Mouse (Mus musculus): Measurements from ENCODE around the gene Ppp1r2. TPM values are rescaled to one million over a fixed set of nuclear protein-coding genes. Genes with fewer than 3 reads are reported as not detected.
"Not testable (repeated sequence)": the region's sequence is repeated elsewhere in the genome, so short reads cannot be mapped to it uniquely, and the experiment has no call there.

Ppp1r2 gene
- 92.0 and 94.9 TPM in 2 replicates for polyA plus RNA-seq (2015; fragmentation: Nextera tagmentation; extraction: Ambion mirVana)

DNA sequence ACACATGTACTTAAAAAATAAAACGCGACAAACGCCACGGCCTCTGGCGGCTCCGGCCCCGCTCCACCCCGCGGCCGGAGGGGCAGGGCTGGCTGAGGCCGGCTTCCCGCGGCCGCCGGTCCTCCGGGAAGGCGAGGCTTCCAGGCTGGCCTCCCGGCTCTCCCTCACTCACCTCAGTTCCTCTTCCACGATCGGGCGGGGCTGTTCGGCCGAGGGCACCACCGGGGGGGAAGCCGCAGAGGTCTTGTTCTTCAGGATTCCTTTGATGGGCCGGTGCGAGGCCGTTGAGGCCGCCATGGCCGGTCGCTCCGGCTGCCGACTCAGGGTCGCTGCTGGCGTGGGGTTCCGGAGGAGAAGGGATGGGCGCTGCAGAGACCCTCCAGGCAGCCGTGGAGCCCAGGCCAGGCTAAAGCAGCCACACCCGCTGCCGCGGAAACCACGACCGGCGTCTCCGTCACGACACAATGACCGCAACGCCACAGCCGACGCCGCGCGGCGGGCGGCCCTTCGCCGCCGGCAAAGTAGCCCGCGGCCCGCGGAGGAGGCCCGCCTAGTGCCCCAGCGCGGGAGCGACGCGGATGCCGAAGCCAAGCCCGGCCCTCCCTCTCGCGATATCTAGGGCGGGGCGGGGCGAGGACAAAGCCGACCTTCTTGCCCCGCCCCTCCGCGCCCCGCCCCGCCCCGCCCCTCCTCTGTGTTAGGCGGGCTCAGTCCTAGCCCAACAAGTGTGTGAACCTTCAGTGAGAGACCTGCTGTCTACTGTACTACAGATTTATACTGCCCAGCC is at the start of gene Ppp1r2:
Gene Ppp1r2, minus strand, starts transcription at position 604 of the 787 bp plus-strand sequence.
- under 1% methylated on average over 83 of the region's 83 CpGs for WGBS
- peak within 1 kb of the TSS; percentile 95 for H3K9ac ChIP-seq
- H3K4me3 ChIP-seq = peak within 1 kb of the TSS; percentile 74
- no peaks in the 10 kb centered on the region for H3K9me3 ChIP-seq (replicated peaks)
- H3K4me1 ChIP-seq (replicated peaks) = peaks cover 41% of the 10 kb centered on the region
- H3K36me3 ChIP-seq = no peaks in the 10 kb centered on the region
- H3K27ac ChIP-seq = peak within 1 kb of the TSS; percentile 90
- no peaks in the 10 kb centered on the region for H3K27me3 ChIP-seq
- peak within 1 kb of the TSS; percentile 63 for H3K4me2 ChIP-seq
- ATAC-seq (replicated peaks; ENCODE audit: insufficient number of reproducible peaks, insufficient read depth, low FRiP score, low read depth) = peak; percentile 94

GRCm38 (mm10) chr16:31321501-31321900 is 46.4 kb upstream of the Ppp1r2 start:
- H3K9ac ChIP-seq = no peak overlapping the region
- no peak overlapping the region for H3K27ac ChIP-seq
- H3K4me1 ChIP-seq (replicated peaks) = peaks cover 3% of the 10 kb centered on the region
- no peaks in the 10 kb centered on the region for H3K27me3 ChIP-seq
- ATAC-seq (replicated peaks; ENCODE audit: insufficient number of reproducible peaks, insufficient read depth, low FRiP score, low read depth) = no peak
- no peaks in the 10 kb centered on the region for H3K9me3 ChIP-seq (replicated peaks)
- no peak overlapping the region for H3K4me3 ChIP-seq
- no peak overlapping the region for H3K4me2 ChIP-seq
- H3K36me3 ChIP-seq = no peaks in the 10 kb centered on the region
- 80% methylated on average over 4 of the region's 4 CpGs for WGBS

- no peaks in the 10 kb centered on the region for H3K9me3 ChIP-seq (replicated peaks)
- no peak overlapping the region for H3K9ac ChIP-seq
- no peak overlapping the region for H3K4me2 ChIP-seq
- no peak overlapping the region for H3K4me3 ChIP-seq
- H3K36me3 ChIP-seq = no peaks in the 10 kb centered on the region
- no peak for ATAC-seq (replicated peaks; ENCODE audit: insufficient number of reproducible peaks, insufficient read depth, low FRiP score, low read depth)
- 90% methylated on average over 7 of the region's 7 CpGs for WGBS
- no peak overlapping the region for H3K27ac ChIP-seq
- H3K4me1 ChIP-seq (replicated peaks) = peaks cover 5% of the 10 kb centered on the region
- no peaks in the 10 kb centered on the region for H3K27me3 ChIP-seq
These were observed 45.9 kb upstream of the Ppp1r2 start for GRCm38 (mm10) chr16:31320954-31321353.

GRCm38 (mm10) chr16:31319723-31320122 is 44.6 kb upstream of the Ppp1r2 start:
- H3K4me3 ChIP-seq; H3K4me2 ChIP-seq; H3K9ac ChIP-seq; H3K4me1 ChIP-seq (replicated peaks); H3K27me3 ChIP-seq; ATAC-seq (replicated peaks; ENCODE audit: insufficient number of reproducible peaks, insufficient read depth, low FRiP score, low read depth); H3K36me3 ChIP-seq; H3K9me3 ChIP-seq (replicated peaks): not testable (repeated sequence)
- WGBS = 64% methylated on average over 3 of the region's 3 CpGs
- peak overlapping the region; percentile 34 for H3K27ac ChIP-seq

DNA sequence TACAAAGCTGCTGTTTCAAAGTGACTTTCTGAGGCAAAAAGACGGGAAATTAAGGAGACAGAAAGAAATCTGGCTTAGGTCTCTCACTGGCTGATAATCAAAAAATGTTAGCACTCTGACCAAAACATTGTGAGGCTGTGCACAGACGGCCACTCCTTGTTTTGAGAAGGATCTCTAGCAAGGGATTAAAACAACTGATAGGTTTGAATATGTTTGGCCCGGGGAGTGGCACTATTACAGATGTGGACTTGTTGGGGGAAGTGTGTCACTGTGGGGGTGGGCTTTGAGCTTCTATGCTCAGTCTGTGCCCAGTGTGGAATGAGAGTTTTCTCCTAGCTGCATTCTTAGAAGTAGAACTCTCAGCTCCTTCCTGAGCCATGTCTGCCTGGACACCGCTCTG is 44.2 kb upstream of the Ppp1r2 start:
- Histone ChIP-seq H3K27ac (peak overlapping the region; percentile 34), H3K9me3 (replicated peaks) (no peaks in the 10 kb centered on the region), H3K36me3 (no peaks in the 10 kb centered on the region), H3K4me1 (replicated peaks) (peaks cover 5% of the 10 kb centered on the region), H3K4me2 (no peak overlapping the region), H3K27me3 (no peaks in the 10 kb centered on the region), H3K4me3 (no peak overlapping the region), H3K9ac (no peak overlapping the region)
- WGBS = 48% methylated on average over 4 of the region's 4 CpGs
- no peak for ATAC-seq (replicated peaks; ENCODE audit: insufficient number of reproducible peaks, insufficient read depth, low FRiP score, low read depth)

DNA sequence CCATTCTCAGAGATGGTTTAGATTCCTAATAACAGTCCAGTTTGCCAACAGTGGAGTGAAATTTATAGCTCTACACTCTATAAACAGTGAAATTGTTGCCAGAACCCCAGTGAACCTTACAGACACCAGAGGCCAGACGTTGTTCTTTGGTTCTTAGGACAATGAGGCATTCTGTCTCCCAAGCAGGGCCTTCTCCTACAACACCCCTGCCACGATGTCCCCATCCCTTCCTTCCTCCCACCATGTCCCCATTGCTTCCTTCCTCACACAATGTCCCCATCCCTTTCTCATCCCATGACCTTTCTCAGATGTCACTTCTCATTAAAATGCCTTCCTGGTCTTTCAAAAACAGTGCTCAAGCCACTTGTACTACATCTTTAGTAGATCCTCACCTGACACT is 43.3 kb upstream of the Ppp1r2 start:
- H3K27me3 ChIP-seq = no peaks in the 10 kb centered on the region
- H3K27ac ChIP-seq = no peak overlapping the region
- H3K9me3 ChIP-seq (replicated peaks) = no peaks in the 10 kb centered on the region
- no peak overlapping the region for H3K4me2 ChIP-seq
- no peak overlapping the region for H3K4me3 ChIP-seq
- no peak for ATAC-seq (replicated peaks; ENCODE audit: insufficient number of reproducible peaks, insufficient read depth, low FRiP score, low read depth)
- no peak overlapping the region for H3K9ac ChIP-seq
- H3K4me1 ChIP-seq (replicated peaks) = peaks cover 5% of the 10 kb centered on the region
- 74% methylated on average over 2 of the region's 2 CpGs for WGBS
- no peaks in the 10 kb centered on the region for H3K36me3 ChIP-seq

DNA sequence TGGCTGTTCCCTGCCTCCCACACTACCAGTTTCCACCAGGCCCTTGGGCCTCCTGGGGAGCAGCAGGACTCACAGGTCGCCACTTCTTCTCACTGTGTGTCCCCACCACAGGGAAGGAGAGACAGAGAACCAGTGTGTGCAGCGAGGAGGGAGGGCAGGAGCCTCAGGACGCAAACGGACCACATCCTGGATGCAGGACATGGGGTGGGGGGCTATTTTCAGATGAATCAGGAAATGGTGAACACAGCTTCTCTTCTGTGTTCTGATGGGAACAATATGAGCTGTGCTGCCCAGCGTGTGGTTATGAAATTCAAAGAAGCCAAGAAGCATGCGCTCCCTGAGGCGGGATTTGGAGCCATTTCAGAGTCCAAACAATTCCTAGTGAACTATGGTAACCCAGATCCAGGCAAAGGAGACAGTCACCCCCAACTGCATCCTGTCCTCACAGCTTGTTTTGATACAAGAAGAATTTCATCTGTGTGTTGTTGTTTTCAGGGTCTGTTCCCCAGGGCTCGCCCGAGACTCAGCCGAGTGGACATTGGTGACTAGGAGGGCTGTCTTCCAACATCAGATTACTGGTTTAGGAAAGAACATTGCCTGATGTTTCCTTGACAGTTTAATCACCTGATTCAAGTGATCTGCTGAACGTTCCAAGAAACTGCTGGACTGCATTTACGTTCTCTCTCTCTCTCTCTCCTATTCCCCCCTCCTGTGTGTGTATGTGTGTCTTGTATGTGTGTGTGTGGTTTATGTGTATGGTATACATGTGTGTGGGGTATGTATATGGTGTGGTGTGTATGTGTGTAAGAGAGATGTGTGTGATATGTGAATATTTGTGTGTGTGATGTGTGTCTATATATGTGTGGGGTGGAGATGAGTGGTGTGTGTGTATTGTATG is 41.4 kb upstream of the Ppp1r2 start:
- not testable (repeated sequence) for ATAC-seq (replicated peaks; ENCODE audit: insufficient number of reproducible peaks, insufficient read depth, low FRiP score, low read depth)
- H3K27ac ChIP-seq = peak overlapping the region; percentile 42

DNA sequence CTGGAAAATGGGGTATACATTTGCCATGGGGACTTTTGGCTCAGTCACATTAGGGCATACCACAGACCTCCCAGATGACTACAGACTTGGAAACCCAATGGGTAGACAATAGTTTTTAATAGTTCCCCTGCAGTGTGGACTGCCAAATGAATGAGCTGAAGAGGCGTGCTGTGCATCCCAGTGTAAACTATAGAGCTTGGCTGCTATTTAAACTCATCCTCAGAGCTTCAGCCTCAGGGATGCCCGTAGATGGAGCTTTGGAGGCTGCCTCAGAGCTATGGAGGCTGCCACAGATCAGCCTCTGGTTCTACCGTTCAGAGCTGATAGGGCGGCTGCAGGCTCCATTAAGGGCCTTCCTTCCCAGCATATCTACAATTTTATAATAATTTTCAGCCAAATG is 40.2 kb upstream of the Ppp1r2 start:
- Histone ChIP-seq H3K9me3 (replicated peaks) (no peaks in the 10 kb centered on the region), H3K4me3 (no peak overlapping the region), H3K36me3 (no peaks in the 10 kb centered on the region), H3K27me3 (no peaks in the 10 kb centered on the region), H3K4me2 (no peak overlapping the region), H3K4me1 (replicated peaks) (peaks cover 5% of the 10 kb centered on the region), H3K9ac (no peak overlapping the region), H3K27ac (no peak overlapping the region)
- 78% methylated on average over 4 of the region's 4 CpGs for WGBS
- ATAC-seq (replicated peaks; ENCODE audit: insufficient number of reproducible peaks, insufficient read depth, low FRiP score, low read depth) = no peak

More for the DNA sequence above, 41.4 kb upstream of the Ppp1r2 start:
- not testable (repeated sequence) for H3K36me3 ChIP-seq; H3K9me3 ChIP-seq (replicated peaks); H3K9ac ChIP-seq; H3K4me2 ChIP-seq; H3K4me3 ChIP-seq; H3K27me3 ChIP-seq; H3K4me1 ChIP-seq (replicated peaks)
- WGBS = 48% methylated on average over 12 of the region's 12 CpGs

DNA sequence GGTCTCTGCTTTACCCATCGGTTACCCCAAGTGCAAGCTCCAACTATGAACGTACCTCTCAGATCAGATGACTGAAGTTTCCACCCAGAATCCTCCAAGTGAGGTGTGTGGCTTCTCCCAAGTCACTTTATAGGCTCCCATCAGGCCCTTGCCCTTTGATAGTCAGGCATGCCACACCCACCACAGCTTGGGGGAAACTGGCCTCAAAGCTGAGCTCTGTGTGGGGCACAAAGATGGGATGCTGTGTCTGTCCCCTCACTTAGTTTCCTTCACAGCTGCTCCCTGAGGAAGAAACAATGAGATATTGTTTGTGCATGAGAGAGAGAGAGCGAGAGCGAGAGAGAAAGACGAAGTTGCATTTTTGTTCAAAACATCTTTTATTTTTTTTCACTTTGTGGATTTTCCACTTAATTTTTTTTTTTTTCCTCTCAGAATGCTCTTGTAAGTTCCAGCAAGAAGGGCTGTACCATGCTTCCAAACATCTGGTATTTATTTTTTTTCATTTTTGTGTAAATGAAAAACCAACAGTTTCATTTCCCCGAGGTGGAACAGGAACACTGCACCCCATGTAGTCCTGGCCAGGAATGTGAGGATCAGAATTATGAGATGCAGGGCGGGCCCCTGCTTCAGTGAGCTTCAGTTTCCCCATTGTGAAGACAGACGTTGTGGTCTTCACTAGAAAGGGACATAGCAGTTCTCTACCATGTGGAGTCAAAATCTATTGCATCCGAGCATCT is 39.6 kb upstream of the Ppp1r2 start, which contains the start of gene Apod:
Gene Apod, minus strand, starts transcription at position 312 of the 737 bp plus-strand sequence.
- no peak for ATAC-seq (replicated peaks; ENCODE audit: insufficient number of reproducible peaks, insufficient read depth, low FRiP score, low read depth)
- H3K4me3 ChIP-seq = no peak within 1 kb of the TSS
- H3K27ac ChIP-seq = no peak within 1 kb of the TSS
- no peaks in the 10 kb centered on the region for H3K9me3 ChIP-seq (replicated peaks)
- 69% methylated on average over 9 of the region's 9 CpGs for WGBS
- no peak within 1 kb of the TSS for H3K9ac ChIP-seq
- H3K27me3 ChIP-seq = no peaks in the 10 kb centered on the region
- H3K36me3 ChIP-seq = no peaks in the 10 kb centered on the region
- peaks cover 5% of the 10 kb centered on the region for H3K4me1 ChIP-seq (replicated peaks)
- H3K4me2 ChIP-seq = no peak within 1 kb of the TSS

GRCm38 (mm10) chr16:31313611-31314010 is 38.5 kb upstream of the Ppp1r2 start:
- Histone ChIP-seq H3K9ac (no peak overlapping the region), H3K36me3 (no peaks in the 10 kb centered on the region), H3K27ac (no peak overlapping the region), H3K4me2 (no peak overlapping the region), H3K4me1 (replicated peaks) (peaks cover 5% of the 10 kb centered on the region), H3K4me3 (no peak overlapping the region), H3K9me3 (replicated peaks) (no peaks in the 10 kb centered on the region), H3K27me3 (no peaks in the 10 kb centered on the region)
- WGBS = 60% methylated on average over 2 of the region's 2 CpGs
- no peak for ATAC-seq (replicated peaks; ENCODE audit: insufficient number of reproducible peaks, insufficient read depth, low FRiP score, low read depth)

GRCm38 (mm10) chr16:31312296-31312695 is 37.2 kb upstream of the Ppp1r2 start:
- 62% methylated on average over 3 of the region's 3 CpGs for WGBS
- H3K27me3 ChIP-seq = no peaks in the 10 kb centered on the region
- no peak overlapping the region for H3K9ac ChIP-seq
- no peaks in the 10 kb centered on the region for H3K36me3 ChIP-seq
- peaks cover 5% of the 10 kb centered on the region for H3K4me1 ChIP-seq (replicated peaks)
- no peak for ATAC-seq (replicated peaks; ENCODE audit: insufficient number of reproducible peaks, insufficient read depth, low FRiP score, low read depth)
- no peak overlapping the region for H3K27ac ChIP-seq
- H3K4me2 ChIP-seq = no peak overlapping the region
- no peak overlapping the region for H3K4me3 ChIP-seq
- H3K9me3 ChIP-seq (replicated peaks) = no peaks in the 10 kb centered on the region

Data from heart, embryonic 15.5 days (tissue).